Mouse (Mus musculus): Measurements from ENCODE around the gene Ptgfrn. TPM values are rescaled to one million over a fixed set of nuclear protein-coding genes. Genes with fewer than 3 reads are reported as not detected.

Ptgfrn gene
- polyA plus RNA-seq, 1 experiment: not detected

GRCm38 (mm10) chr3:101045431-101045830, 64.6 kb downstream of the Ptgfrn start:
- Histone ChIP-seq H3K4me1 (ENCODE audit: control insufficient read depth) (no peaks in the 10 kb centered on the region), H3K27me3 (ENCODE audit: control insufficient read depth) (no peaks in the 10 kb centered on the region), H3K9me3 (ENCODE audit: control insufficient read depth, low read length) (no peaks in the 10 kb centered on the region), H3K36me3 (ENCODE audit: control insufficient read depth) (no peaks in the 10 kb centered on the region; the same call in 1 of the 2 replicates), H3K4me3 (replicated peaks) (no peak overlapping the region)
- TF ChIP-seq GATA1 (IDR thresholded peaks at IDR 0.05; ENCODE audit: low read length): no peak
- no peak for TF ChIP-seq TAL1 (IDR thresholded peaks at IDR 0.05; ENCODE audit: low read length)

- Histone ChIP-seq H3K4me3 (replicated peaks) (no peak overlapping the region), H3K9me3 (ENCODE audit: control insufficient read depth, low read length) (no peaks in the 10 kb centered on the region), H3K36me3 (ENCODE audit: control insufficient read depth) (no peaks in the 10 kb centered on the region; the same call in 1 of the 2 replicates), H3K4me1 (ENCODE audit: control insufficient read depth) (no peaks in the 10 kb centered on the region), H3K27me3 (ENCODE audit: control insufficient read depth) (no peaks in the 10 kb centered on the region)
- TF ChIP-seq GATA1 (IDR thresholded peaks at IDR 0.05; ENCODE audit: low read length) (no peak), TAL1 (IDR thresholded peaks at IDR 0.05; ENCODE audit: low read length) (no peak)
Observed at GRCm38 (mm10) chr3:101044686-101045085, 65.4 kb downstream of the Ptgfrn start.

- H3K4me1 ChIP-seq (ENCODE audit: control insufficient read depth): no peaks in the 10 kb centered on the region
- no peak for TF ChIP-seq GATA1 (IDR thresholded peaks at IDR 0.05; ENCODE audit: low read length)
- TF ChIP-seq TAL1 (IDR thresholded peaks at IDR 0.05; ENCODE audit: low read length): no peak
- H3K36me3 ChIP-seq (ENCODE audit: control insufficient read depth): no peaks in the 10 kb centered on the region; the same call in 1 of the 2 replicates
- no peaks in the 10 kb centered on the region for H3K27me3 ChIP-seq (ENCODE audit: control insufficient read depth)
- H3K4me3 ChIP-seq (replicated peaks): no peak overlapping the region
- no peaks in the 10 kb centered on the region for H3K9me3 ChIP-seq (ENCODE audit: control insufficient read depth, low read length)
Observed at GRCm38 (mm10) chr3:101041997-101042396, 68.1 kb downstream of the Ptgfrn start.

- Histone ChIP-seq H3K36me3 (ENCODE audit: control insufficient read depth) (no peaks in the 10 kb centered on the region; the same call in 1 of the 2 replicates), H3K4me3 (replicated peaks) (no peak overlapping the region), H3K9me3 (ENCODE audit: control insufficient read depth, low read length) (no peaks in the 10 kb centered on the region), H3K27me3 (ENCODE audit: control insufficient read depth) (no peaks in the 10 kb centered on the region), H3K4me1 (ENCODE audit: control insufficient read depth) (no peaks in the 10 kb centered on the region)
- no peak for TF ChIP-seq TAL1 (IDR thresholded peaks at IDR 0.05; ENCODE audit: low read length)
- TF ChIP-seq GATA1 (IDR thresholded peaks at IDR 0.05; ENCODE audit: low read length): no peak
Observed at GRCm38 (mm10) chr3:101037984-101038545, 72.0 kb downstream of the Ptgfrn start.

GRCm38 (mm10) chr3:101036001-101036400, 74.1 kb downstream of the Ptgfrn start:
- no peaks in the 10 kb centered on the region for H3K4me1 ChIP-seq (ENCODE audit: control insufficient read depth)
- H3K4me3 ChIP-seq (replicated peaks): no peak overlapping the region
- TF ChIP-seq TAL1 (IDR thresholded peaks at IDR 0.05; ENCODE audit: low read length): no peak
- TF ChIP-seq GATA1 (IDR thresholded peaks at IDR 0.05; ENCODE audit: low read length): no peak
- no peaks in the 10 kb centered on the region for H3K36me3 ChIP-seq (ENCODE audit: control insufficient read depth)
- no peaks in the 10 kb centered on the region for H3K27me3 ChIP-seq (ENCODE audit: control insufficient read depth)
- no peaks in the 10 kb centered on the region for H3K9me3 ChIP-seq (ENCODE audit: control insufficient read depth, low read length)

GRCm38 (mm10) chr3:101034509-101034908, 75.6 kb downstream of the Ptgfrn start:
- Histone ChIP-seq H3K36me3 (ENCODE audit: control insufficient read depth) (no peaks in the 10 kb centered on the region), H3K9me3 (ENCODE audit: control insufficient read depth, low read length) (no peaks in the 10 kb centered on the region), H3K4me1 (ENCODE audit: control insufficient read depth) (no peaks in the 10 kb centered on the region), H3K4me3 (replicated peaks) (no peak overlapping the region), H3K27me3 (ENCODE audit: control insufficient read depth) (no peaks in the 10 kb centered on the region)
- TF ChIP-seq GATA1 (IDR thresholded peaks at IDR 0.05; ENCODE audit: low read length) (no peak), TAL1 (IDR thresholded peaks at IDR 0.05; ENCODE audit: low read length) (no peak)

- H3K36me3 ChIP-seq (ENCODE audit: control insufficient read depth): no peaks in the 10 kb centered on the region
- no peaks in the 10 kb centered on the region for H3K9me3 ChIP-seq (ENCODE audit: control insufficient read depth, low read length)
- no peaks in the 10 kb centered on the region for H3K4me1 ChIP-seq (ENCODE audit: control insufficient read depth)
- no peak overlapping the region for H3K4me3 ChIP-seq (replicated peaks)
- no peaks in the 10 kb centered on the region for H3K27me3 ChIP-seq (ENCODE audit: control insufficient read depth)
- no peak for TF ChIP-seq TAL1 (IDR thresholded peaks at IDR 0.05; ENCODE audit: low read length)
- TF ChIP-seq GATA1 (IDR thresholded peaks at IDR 0.05; ENCODE audit: low read length): no peak
Observed at GRCm38 (mm10) chr3:101033644-101034043, 76.4 kb downstream of the Ptgfrn start.

- TF ChIP-seq TAL1 (IDR thresholded peaks at IDR 0.05; ENCODE audit: low read length) (no peak), GATA1 (IDR thresholded peaks at IDR 0.05; ENCODE audit: low read length) (no peak)
- Histone ChIP-seq H3K4me3 (replicated peaks) (no peak overlapping the region), H3K9me3 (ENCODE audit: control insufficient read depth, low read length) (no peaks in the 10 kb centered on the region), H3K36me3 (ENCODE audit: control insufficient read depth) (no peaks in the 10 kb centered on the region), H3K27me3 (ENCODE audit: control insufficient read depth) (no peaks in the 10 kb centered on the region), H3K4me1 (ENCODE audit: control insufficient read depth) (no peaks in the 10 kb centered on the region)
Observed at GRCm38 (mm10) chr3:101031456-101032142, 78.5 kb downstream of the Ptgfrn start.

- no peaks in the 10 kb centered on the region for H3K4me1 ChIP-seq (ENCODE audit: control insufficient read depth)
Observed at GRCm38 (mm10) chr3:101030630-101031029, 79.4 kb downstream of the Ptgfrn start.

More at GRCm38 (mm10) chr3:101030630-101031029, 79.4 kb downstream of the Ptgfrn start:
- no peak overlapping the region for H3K4me3 ChIP-seq (replicated peaks)
- H3K27me3 ChIP-seq (ENCODE audit: control insufficient read depth): no peaks in the 10 kb centered on the region
- no peaks in the 10 kb centered on the region for H3K36me3 ChIP-seq (ENCODE audit: control insufficient read depth)
- TF ChIP-seq GATA1 (IDR thresholded peaks at IDR 0.05; ENCODE audit: low read length): no peak
- no peak for TF ChIP-seq TAL1 (IDR thresholded peaks at IDR 0.05; ENCODE audit: low read length)
- no peaks in the 10 kb centered on the region for H3K9me3 ChIP-seq (ENCODE audit: control insufficient read depth, low read length)

All from erythroblast, embryonic 14.5 days (primary cell).